Mouse (Mus musculus) cerebellum, postnatal 14 days (tissue): ENCODE data around the gene Slamf1.
"Not testable (repeated sequence)": the region's sequence is repeated elsewhere in the genome, so short reads cannot be mapped to it uniquely, and the experiment has no call there.

Source experiments
- DNase-seq, 2 experiments: peaks; one replicate each; pipeline ENCODE4 v3.0.0; 2021; ENCODE audit warnings: mixed read lengths in 2 of 2

Slamf1 gene

DNA sequence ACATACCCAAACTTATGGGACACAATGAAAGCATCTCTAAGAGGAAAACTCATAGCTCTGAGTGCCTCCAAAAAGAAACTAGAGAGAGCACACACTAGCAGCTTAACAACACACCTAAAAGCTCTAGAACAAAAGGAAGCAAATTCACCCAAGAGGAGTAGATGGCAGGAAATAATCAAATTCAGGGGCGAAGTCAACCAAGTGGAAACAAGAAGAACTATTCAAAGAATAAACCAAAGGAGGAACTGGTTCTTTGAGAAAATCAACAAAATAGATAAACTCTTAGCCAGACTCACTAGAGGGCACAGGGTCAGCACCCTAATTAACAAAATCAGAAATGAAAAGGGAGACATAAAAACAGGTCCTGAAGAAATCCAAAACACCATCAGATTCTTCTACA, 44.1 kb downstream of the Slamf1 start:
- not testable (repeated sequence) for DNase-seq

DNA sequence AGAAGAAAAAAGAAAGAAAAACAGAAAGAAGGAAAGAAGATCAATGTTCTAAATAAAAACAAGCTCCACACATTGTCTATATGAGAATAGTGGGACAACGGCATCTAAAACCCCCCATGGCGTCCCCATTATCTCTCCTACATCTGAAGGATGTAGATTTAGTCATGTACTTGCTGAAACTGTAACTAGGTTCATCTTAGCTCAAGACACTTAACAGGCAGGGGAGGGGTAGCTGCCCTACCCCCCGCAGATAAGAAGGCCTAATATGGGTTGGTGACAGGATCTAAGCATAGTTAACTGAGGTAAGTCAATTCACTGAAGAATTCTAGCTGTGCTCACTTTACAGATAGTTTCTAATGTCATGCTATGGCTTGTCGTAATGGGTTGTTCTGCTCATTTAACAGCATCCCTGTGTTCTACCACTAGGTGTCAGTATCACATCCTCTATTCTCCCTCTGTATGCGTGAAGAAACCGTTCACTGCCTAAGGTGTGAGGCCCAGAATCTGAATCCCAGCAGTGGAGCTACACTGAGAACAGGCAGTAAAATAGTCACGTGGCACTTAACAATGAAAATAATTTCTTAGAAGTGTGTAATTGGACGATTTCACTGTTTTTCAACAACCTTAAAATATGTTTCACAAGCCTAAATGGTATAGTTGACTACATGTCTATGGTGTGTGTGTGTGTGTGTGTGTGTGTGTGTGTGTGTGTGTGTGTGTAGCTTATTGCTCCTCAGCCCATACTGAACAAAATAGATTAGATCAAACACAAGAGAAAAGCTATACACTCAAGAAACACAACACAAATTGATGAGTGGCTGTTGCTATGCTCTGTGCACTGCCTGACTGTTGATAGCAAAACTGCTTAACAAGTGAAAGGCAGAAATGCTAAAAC, 48.9 kb downstream of the Slamf1 start:
- peak; percentile 43 to 48 for DNase-seq

DNA sequence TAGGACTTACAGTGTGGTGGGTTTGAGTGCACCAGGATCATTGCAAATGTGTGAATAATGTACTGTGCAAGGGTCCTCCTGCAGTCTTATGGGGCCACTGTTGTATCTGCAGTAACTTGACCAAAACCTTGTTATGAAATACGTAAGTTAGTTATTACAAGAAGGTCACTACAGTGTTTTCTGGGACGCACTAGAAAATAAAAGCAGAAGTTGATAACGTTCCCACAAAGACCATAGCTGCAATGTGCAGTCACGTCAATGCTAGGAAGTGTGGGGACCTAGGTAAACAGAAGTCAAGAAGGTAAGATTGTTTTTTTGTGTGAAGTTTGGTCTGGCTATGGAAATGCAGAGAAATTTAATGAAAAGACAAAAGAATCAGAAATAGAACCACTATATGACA, 50.1 kb downstream of the Slamf1 start:
- DNase-seq: no peak

DNA sequence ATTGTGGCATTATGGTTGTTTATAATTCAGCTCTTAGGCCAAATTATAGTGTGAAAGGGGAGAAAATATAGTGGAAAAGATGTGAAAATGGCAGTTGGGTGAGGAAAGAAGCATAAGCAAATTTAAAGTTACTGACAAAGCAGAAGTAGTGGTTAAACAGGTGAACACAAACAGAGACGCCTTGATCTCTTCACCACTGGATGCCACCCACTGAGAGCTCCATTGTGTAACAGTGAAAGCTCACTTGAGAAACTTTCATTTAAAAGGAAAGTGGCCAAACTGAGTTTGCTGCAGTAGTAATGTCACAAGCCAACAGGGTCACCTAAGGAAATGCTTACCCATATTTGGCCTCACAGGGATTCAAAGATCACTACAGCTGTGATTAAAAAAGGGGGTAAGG, 54.4 kb downstream of the Slamf1 start:
- DNase-seq: no peak

DNA sequence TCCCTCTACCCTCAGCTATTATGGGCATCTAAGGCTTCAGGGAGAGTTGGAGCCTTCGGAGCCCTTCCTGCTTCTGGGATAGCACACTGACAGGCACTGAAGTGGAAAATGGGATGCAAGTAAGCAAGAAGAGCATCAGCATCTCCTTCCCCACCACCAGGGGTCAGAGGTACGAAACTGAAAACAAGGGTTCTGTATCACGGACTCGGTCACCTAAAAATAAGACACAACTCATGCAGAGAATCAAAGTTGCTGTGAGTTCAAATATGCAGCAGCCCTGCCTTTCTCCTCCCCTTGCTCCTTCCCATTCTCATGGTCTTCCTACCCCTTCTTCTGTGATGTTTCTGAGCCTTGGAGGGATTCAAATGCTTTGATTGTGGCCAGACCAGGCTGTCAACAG, 58.5 kb downstream of the Slamf1 start:
- no peak for DNase-seq

DNA sequence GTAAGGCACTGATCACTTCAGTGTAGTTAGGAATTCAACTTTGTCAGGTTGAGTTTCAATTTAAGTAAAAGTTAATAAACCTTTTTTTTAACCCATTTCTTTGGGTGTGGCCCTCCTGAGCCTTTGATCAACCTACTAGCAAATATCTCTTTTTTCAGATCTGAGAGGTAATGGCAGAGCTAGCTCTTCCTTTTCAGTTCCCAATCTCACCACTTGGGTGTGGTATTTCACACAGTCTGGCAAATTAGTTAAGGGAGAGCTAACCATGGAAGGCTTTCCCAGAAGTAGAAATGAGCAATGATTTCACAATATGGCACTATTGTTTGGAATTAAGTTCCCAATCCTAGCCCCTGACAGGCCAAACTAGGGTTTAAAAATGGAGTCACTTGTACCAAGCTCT, 59.2 kb downstream of the Slamf1 start:
- peak; percentile 10 to 21 for DNase-seq

DNA sequence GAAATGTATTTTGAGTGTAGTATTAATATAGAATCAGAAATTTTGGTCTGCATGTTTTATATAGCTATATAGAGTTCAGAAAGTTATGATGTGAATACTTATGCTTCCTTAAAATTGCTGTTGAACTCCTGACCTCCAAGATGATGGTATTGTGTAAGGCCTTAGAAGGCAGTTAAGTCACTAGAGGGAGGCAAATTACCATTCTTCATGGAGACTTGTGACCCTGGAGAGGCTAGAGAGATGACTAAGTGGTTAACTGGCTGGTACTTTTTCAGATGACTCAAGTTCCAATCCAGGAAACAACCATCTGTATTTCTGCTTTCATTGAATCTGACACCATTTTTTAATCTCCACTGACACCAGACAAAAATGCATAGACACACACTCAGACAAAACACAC, 60.7 kb downstream of the Slamf1 start:
- DNase-seq: no peak

DNA sequence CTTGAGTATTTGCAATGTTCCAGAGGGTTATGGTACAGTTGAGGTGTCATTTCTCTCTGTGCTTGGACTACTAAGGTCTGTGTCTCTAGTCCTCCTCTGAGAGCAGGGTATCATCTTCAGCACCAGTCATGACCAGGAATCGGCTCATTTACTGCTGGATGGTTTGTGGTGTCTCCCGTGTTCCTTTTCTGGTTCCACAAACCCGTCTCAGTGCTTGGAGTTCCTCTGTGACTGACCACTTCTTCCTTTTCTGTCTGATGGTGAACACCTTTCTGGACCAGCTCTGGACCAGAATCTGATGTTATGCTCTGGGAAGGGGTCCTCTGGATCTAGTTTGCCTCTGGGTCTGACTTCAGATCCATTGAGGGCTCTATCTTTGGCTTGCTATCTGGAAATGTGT, 72.6 kb downstream of the Slamf1 start, which contains the start of gene Cd84:
Gene Cd84 (plus strand): TSS at position 210 of the 400 bp plus-strand sequence.
- DNase-seq: no peak

DNA sequence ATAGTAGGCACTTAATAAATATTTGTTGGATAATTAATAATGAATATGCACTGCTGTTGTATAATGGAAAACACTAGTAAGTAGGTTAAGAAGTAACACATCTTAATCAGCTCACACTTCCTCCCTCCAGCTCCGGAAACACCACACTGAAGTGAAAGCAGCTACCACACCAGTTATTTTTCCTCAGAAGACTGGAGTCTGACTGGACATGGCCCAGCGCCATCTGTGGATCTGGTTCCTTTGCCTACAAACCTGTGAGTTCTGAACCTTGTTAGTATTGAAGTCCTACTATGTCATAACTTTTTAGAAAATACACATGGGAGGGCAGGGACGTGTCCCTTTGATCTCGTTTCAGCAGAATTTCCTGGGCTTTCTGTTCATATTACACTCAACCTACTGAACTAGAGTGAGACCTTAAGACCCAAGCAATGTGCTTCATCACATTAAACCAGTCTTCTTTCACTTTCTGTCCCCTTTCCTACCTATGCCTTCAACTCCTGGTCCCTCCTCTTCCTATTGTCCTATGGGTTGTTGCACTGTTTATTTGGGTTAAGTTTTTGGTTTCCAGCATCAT, 73.6 kb downstream of the Slamf1 start:
- DNase-seq: no peak

DNA sequence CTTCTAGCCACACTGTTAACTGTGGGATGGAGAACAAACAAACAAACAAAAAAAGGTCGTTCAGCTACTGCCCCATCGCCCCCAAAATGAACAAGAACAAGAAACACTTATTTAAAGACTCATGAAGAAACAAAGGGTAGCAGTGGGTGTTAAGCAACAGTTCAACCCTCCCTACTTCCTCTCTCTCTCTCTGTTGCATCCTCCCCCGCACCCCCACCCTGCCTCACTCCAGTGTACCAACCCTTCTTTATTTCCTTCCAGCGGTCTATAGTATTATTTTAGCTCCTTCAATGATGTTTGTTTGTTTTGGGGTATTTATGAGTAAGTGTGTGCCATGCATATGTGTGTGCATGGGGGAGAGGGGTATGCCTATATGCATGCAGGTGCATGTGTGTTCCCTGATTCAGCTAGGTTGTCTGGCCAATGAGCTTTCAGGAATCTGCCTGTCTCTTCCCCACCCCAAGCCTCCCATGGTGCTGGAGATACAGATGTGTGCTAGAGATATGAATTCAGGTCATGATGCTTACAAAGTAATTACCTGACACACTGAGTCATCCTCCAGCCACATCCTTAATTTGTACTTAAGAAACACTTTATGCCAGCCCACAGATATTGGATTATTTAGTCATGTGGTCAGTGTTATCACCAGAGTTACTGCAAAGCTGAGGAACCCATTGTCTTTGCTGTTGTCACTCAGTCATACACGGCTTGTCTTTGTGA, 78.3 kb downstream of the Slamf1 start:
- no peak for DNase-seq

DNA sequence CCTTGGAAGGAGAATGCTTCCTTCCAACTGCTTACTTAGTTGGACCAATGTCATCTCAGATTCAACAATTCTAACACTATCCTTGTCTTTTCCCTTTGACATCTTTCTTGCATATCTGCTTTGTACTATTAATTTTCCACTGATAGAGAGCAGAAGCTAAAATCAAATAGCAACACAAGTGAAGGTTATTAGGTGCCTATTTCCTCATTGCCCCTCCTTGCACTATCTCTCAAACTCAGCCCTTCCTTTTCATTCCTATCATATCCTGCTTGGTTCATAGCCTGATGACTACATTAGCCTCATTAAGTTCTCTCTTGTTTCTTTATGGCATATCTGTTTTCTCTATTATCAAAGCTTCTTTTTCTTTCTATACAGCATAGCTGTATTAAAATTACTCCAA, 81.3 kb downstream of the Slamf1 start:
- DNase-seq: no peak

DNA sequence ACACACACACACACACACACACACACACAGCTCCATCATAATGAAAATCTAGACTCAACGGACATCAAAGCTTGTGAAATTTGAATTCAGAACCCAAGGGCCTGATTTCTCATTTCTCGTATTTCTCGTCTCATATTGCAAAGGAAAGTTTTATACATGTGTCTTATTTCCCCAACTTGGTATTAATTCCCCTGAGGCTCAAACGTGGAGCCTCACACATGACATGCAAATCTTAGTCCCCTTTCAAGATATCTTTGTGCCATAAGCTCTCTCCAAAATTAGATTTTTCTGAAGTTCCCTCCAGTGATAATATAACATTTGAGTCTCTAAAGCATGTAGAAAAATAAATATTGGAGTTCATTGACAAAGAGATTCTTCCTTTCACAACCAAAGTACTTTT, 81.8 kb downstream of the Slamf1 start:
- DNase-seq: no peak

DNA sequence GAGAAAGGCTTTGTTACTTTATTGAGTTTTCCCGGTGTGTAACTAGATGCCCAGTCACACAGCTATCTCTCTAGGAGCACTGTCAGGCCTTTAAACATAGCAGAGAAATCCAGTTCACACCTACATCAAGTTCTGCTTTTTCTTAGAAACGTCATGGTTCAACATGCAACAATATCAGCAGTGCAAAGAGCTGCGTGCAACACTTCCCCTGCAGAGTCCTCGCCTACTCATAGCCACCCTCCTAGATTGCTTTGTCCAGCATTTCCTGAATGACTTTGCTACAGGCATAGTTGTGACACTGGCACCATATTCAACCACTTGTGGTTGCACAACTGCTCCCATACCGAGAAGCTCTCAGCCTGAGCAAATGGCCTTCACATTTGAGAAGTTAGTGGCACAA, 82.5 kb downstream of the Slamf1 start:
- no peak for DNase-seq
